Mouse (Mus musculus) neural tube, embryonic 14.5 days (tissue): ENCODE results near the gene Igf2. TPM values are rescaled to one million over a fixed set of nuclear protein-coding genes. Genes with fewer than 3 reads are reported as not detected.

Experiments
- ATAC-seq: fragments of 200-750 bp; cut with Nextera tagmentation; 2 replicates; pipeline ENCODE4 v1.8.0; 2017; ENCODE audit warnings: low read depth, mild to moderate bottlenecking, moderate TSS enrichment, moderate library complexity
- H3K27ac ChIP-seq: fragments of 300-500 bp; sonication (generic); 2 replicates; pipeline ENCODE4 v1.5.1; 2014; ENCODE audit warnings: low read depth, mild to moderate bottlenecking, control low read depth, low read length, moderate library complexity, mixed read lengths
- H3K27me3 ChIP-seq: fragments of 300-500 bp; sonication (generic); 2 replicates; pipeline ENCODE4 v1.6.1; 2014; ENCODE audit warnings: low read length; ENCODE audit not compliant: control insufficient read depth, insufficient read depth
- H3K36me3 ChIP-seq: fragments of 300-500 bp; sonication (generic); 2 replicates; pipeline ENCODE4 v1.6.1; 2014; ENCODE audit warnings: low read length, mixed read lengths; ENCODE audit not compliant: control insufficient read depth, insufficient read depth
- H3K4me1 ChIP-seq: fragments of 300-500 bp; sonication (generic); 2 replicates; pipeline ENCODE4 v1.6.1; 2014; ENCODE audit warnings: low read length; ENCODE audit not compliant: control insufficient read depth, insufficient read depth
- H3K4me2 ChIP-seq: fragments of 300-500 bp; sonication (generic); 2 replicates; pipeline ENCODE4 v1.6.1; 2014; ENCODE audit warnings: mild to moderate bottlenecking, low read depth, low read length, control low read depth
- H3K4me3 ChIP-seq: fragments of 300-500 bp; sonication (generic); 2 replicates; pipeline ENCODE4 v1.5.1; 2014; ENCODE audit warnings: low read depth, low read length, control low read depth, mixed read lengths
- H3K9ac ChIP-seq: fragments of 300-500 bp; sonication (generic); replicated peaks from 2 replicates; pipeline ENCODE4 v1.6.1; 2014; ENCODE audit warnings: low read depth, mild to moderate bottlenecking, control low read depth, low read length, mixed read lengths
- H3K9me3 ChIP-seq: fragments of 300-500 bp; sonication (generic); 2 replicates; pipeline ENCODE4 v1.6.1; 2016; ENCODE audit warnings: low read length; ENCODE audit not compliant: control insufficient read depth
- WGBS: fragments of 180-500 bp; shearing (Covaris S2); extraction: QIAGEN DNeasy Blood & Tissue Kit; methylation state at CpG from one replicate; pipeline ENCODE4 v1.1.7; 2014; 5-methylcytosine and 5-hydroxymethylcytosine counted together
- polyA plus RNA-seq: library from polyadenylated mRNA; unstranded; fragments of >200 nt; fragmentation: Nextera tagmentation; extraction: Ambion mirVana; gene quantifications from 2 replicates; pipeline ENCODE4 v1.2.1, GENCODE M21; 2014

Igf2 gene
- polyA plus RNA-seq, 1 experiment from 2014 or later: 24.6 TPM

GRCm38 (mm10) chr7:142669751-142670625 is 3.4 kb upstream of the Igf2 start, which contains the start of gene Gm49394:
Gm49394 (minus strand) TSS chr7:142669942.
- Histone ChIP-seq H3K36me3 (no peaks in the 10 kb centered on the region), H3K27me3 (peaks cover 17% of the 10 kb centered on the region), H3K4me1 (no peaks in the 10 kb centered on the region), H3K27ac (no peak within 1 kb of the TSS), H3K9me3 (no peaks in the 10 kb centered on the region), H3K4me3 (no peak within 1 kb of the TSS), H3K9ac (no peak within 1 kb of the TSS), H3K4me2 (no peak within 1 kb of the TSS)
- no peak for ATAC-seq
- 85% methylated on average over 23 of the region's 23 CpGs for WGBS

- 89% methylated on average over 1 of the region's 1 CpGs for WGBS
Measured at GRCm38 (mm10) chr7:142668328-142668727, 1.7 kb upstream of the Igf2 start.

GRCm38 (mm10) chr7:142667521-142667920 is 905 bp upstream of the Igf2 start:
- no peak for ATAC-seq
- no peak overlapping the region for H3K27ac ChIP-seq
- H3K4me3 ChIP-seq: no peak overlapping the region
- WGBS: 96% methylated on average over 18 of the region's 18 CpGs
- H3K9me3 ChIP-seq: no peaks in the 10 kb centered on the region
- peaks cover 29% of the 10 kb centered on the region for H3K27me3 ChIP-seq
- H3K36me3 ChIP-seq: no peaks in the 10 kb centered on the region
- H3K4me2 ChIP-seq: no peak overlapping the region
- H3K9ac ChIP-seq: no peak overlapping the region
- peaks cover 4% of the 10 kb centered on the region; the same call in 1 of the 2 replicates for H3K4me1 ChIP-seq

More at GRCm38 (mm10) chr7:142668328-142668727, 1.7 kb upstream of the Igf2 start:
- no peak overlapping the region for H3K4me2 ChIP-seq
- H3K9me3 ChIP-seq: no peaks in the 10 kb centered on the region
- peaks cover 4% of the 10 kb centered on the region; the same call in 1 of the 2 replicates for H3K4me1 ChIP-seq
- ATAC-seq: no peak
- H3K4me3 ChIP-seq: no peak overlapping the region
- H3K36me3 ChIP-seq: no peaks in the 10 kb centered on the region
- H3K9ac ChIP-seq: no peak overlapping the region
- no peak overlapping the region for H3K27ac ChIP-seq
- peaks cover 21% of the 10 kb centered on the region for H3K27me3 ChIP-seq

GRCm38 (mm10) chr7:142666109-142666508 is 507 bp downstream of the Igf2 start:
- Histone ChIP-seq H3K4me2 (no peak overlapping the region), H3K4me3 (no peak overlapping the region), H3K9me3 (no peaks in the 10 kb centered on the region), H3K36me3 (no peaks in the 10 kb centered on the region), H3K9ac (no peak overlapping the region), H3K4me1 (peaks cover 4% of the 10 kb centered on the region; the same call in 1 of the 2 replicates), H3K27me3 (peaks cover 33% of the 10 kb centered on the region), H3K27ac (no peak overlapping the region)
- WGBS: 77% methylated on average over 4 of the region's 4 CpGs
- ATAC-seq: no peak

DNA sequence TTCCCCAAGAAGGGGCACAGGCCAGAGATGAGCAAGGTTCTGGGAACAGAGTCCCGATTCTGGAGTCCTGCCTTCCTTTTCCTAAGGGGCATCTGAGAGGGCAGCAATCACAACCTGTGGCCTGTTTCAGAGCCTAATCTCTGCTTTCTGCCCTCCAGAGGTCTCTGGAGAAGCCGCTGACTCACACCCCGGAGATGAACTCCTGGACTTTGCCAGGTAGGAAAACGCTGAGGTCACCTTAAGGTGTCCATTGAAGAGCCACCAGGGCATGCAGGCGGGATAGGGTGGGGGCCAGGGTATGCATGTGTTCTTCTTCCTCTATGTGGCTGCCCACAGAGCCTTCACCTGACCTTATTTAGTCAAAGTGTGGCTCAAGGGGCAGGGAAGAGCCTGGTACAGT is 1.3 kb downstream of the Igf2 start:
- no peaks in the 10 kb centered on the region for H3K36me3 ChIP-seq
- ATAC-seq: no peak
- H3K4me1 ChIP-seq: peaks cover 7% of the 10 kb centered on the region; the same call in 1 of the 2 replicates
- no peaks in the 10 kb centered on the region for H3K9me3 ChIP-seq
- H3K4me2 ChIP-seq: no peak overlapping the region
- WGBS: 56% methylated on average over 5 of the region's 5 CpGs
- no peak overlapping the region for H3K9ac ChIP-seq
- no peak overlapping the region for H3K27ac ChIP-seq
- H3K27me3 ChIP-seq: peaks cover 40% of the 10 kb centered on the region
- no peak overlapping the region for H3K4me3 ChIP-seq

DNA sequence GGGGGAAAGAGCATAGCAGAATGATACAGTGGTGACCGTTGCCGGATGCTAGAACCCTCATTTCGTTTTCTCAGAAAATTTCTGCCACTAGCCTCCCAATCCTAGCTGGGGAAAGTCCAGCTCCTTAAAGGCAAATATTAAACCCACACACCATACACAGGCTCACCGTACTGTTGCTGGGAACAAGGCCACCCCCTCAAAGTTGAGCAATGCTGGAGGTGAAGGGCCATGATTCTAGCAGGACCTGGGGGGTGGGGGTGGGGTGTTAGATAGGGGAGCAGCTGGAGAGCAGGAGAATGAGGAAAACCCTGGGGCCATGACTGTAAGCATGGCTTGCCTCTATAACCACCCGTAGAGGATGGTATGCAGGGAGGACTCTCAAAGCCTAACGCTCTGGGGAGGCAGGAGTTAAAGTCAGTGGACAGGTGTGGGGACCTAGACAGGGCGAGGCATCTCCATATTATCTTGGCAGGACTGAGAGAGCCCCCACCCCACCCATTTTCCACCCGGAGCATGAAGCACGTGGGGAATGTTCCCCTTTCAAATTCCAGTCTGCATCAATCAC is 2.1 kb downstream of the Igf2 start:
- no peak overlapping the region for H3K4me2 ChIP-seq
- peaks cover 48% of the 10 kb centered on the region for H3K27me3 ChIP-seq
- H3K36me3 ChIP-seq: no peaks in the 10 kb centered on the region
- ATAC-seq: no peak; the same call in 1 of the 2 replicates
- H3K9ac ChIP-seq: no peak overlapping the region
- H3K4me1 ChIP-seq: peaks cover 10% of the 10 kb centered on the region; the same call in 1 of the 2 replicates
- H3K9me3 ChIP-seq: no peaks in the 10 kb centered on the region
- WGBS: 7% methylated on average over 9 of the region's 9 CpGs
- no peak overlapping the region for H3K4me3 ChIP-seq
- no peak overlapping the region for H3K27ac ChIP-seq

DNA sequence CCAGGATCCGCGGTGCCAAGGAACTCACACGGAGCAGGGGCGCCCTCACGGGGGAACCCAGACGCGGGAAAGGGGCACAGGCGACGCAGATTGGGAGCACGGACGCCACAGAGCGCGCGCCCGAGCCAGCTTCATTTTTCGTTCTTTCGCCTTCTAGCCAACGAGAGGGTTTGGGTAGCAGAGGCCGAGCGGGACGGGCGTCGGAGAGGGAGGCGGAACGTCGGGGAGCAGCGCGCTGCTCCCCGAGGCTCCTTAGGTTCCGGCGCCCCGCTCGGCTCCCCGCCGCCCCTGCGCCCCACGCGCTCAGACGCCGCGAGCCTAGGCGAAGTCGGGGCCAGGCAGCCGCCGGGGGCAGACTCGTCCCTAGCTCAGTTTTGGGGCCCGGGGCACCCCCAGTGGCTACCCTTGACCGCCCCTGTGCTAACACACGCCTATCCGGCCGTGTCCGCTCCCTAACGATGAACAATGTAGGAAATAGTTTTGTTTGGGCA is 2.6 kb downstream of the Igf2 start:
- Histone ChIP-seq H3K36me3 (no peaks in the 10 kb centered on the region), H3K4me2 (peak overlapping the region; percentile 29; the same call in 1 of the 2 replicates), H3K9ac (peak overlapping the region; percentile 21; the same call in 1 of the 2 replicates), H3K4me3 (no peak overlapping the region), H3K9me3 (no peaks in the 10 kb centered on the region), H3K27ac (no peak overlapping the region), H3K4me1 (peaks cover 12% of the 10 kb centered on the region; the same call in 1 of the 2 replicates), H3K27me3 (peaks cover 50% of the 10 kb centered on the region)
- under 1% methylated on average over 51 of the region's 53 CpGs for WGBS
- no peak for ATAC-seq

DNA sequence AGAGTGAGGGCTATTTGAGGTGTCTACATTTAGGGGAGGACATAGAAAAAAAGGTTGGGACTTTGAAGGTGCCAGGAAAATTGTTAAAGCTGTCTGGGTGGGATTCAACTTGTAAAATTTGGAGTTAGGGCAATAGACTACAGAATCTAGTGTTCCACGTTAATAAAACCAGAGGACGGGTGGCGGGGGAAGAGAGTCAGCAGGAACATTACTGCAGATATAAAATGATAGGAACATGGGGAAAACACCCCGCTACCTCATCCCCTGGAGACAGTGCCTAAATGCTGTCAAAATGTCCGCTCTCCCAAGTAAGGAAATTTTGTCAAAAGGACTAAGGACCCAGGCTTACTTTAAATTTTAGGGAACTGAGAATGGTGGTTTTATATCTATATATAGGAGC is 3.5 kb downstream of the Igf2 start:
- Histone ChIP-seq H3K4me3 (no peak overlapping the region), H3K9ac (no peak overlapping the region), H3K4me2 (no peak overlapping the region), H3K4me1 (peaks cover 15% of the 10 kb centered on the region; the same call in 1 of the 2 replicates), H3K9me3 (no peaks in the 10 kb centered on the region), H3K27ac (no peak overlapping the region), H3K27me3 (peaks cover 55% of the 10 kb centered on the region), H3K36me3 (no peaks in the 10 kb centered on the region)
- 6% methylated on average over 5 of the region's 5 CpGs for WGBS
- ATAC-seq: no peak

DNA sequence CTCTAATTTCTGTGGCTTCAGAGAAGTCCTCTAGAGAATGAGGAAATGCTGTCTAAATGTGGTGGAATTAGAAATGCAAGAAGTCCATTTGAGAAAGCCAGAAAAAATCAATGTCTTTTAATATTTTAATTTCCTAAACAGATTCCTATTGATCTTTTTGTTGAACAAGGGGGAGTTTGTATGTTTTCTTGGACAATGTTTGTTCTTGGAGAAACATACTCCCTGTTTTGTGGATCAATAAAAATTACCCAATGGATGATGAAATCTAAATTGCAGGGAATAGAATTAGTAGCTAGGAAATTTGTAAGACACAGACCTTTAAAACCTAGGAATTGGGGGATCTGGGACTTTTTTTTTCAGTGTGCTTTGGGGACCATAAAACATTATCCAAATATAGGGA is 4.8 kb downstream of the Igf2 start:
- H3K4me1 ChIP-seq: peaks cover 15% of the 10 kb centered on the region; the same call in 1 of the 2 replicates
- H3K9ac ChIP-seq: no peak overlapping the region
- peaks cover 64% of the 10 kb centered on the region for H3K27me3 ChIP-seq
- H3K9me3 ChIP-seq: no peaks in the 10 kb centered on the region
- no peak for ATAC-seq
- no peak overlapping the region for H3K27ac ChIP-seq
- no peak overlapping the region for H3K4me3 ChIP-seq
- H3K36me3 ChIP-seq: no peaks in the 10 kb centered on the region
- H3K4me2 ChIP-seq: no peak overlapping the region
